Mouse (Mus musculus) A20 (cell line): ENCODE measurements around the gene Lyrm1.

Source experiments
- DNase-seq: peaks from one replicate; pipeline ENCODE4 v3.0.0-alpha.2; 2011; ENCODE audit warnings: low read depth, low spot score

The Lyrm1 gene

DNA sequence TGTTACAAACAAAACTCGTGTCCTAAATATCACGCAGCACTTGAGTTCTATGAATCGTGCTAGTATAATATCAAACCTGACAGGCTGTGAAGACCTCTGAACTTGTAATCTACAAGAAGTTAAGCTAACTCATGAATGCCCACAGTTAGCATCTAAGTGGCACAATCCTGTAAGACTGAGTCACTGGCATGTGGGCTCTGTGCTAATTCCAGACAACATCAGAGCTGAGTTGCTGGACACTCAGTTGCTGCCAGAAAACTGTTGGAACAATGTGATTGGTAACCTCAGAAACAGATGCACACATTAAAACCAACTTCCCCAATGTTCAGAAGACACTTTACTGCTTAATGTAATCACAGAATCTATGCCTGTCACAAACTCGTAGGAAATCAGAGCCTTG is 7.8 kb upstream of the Lyrm1 start:
- DNase-seq, result no peak

GRCm38 (mm10) chr7:119892198-119892597 is 3.5 kb upstream of the Lyrm1 start:
- DNase-seq, result no peak

DNA sequence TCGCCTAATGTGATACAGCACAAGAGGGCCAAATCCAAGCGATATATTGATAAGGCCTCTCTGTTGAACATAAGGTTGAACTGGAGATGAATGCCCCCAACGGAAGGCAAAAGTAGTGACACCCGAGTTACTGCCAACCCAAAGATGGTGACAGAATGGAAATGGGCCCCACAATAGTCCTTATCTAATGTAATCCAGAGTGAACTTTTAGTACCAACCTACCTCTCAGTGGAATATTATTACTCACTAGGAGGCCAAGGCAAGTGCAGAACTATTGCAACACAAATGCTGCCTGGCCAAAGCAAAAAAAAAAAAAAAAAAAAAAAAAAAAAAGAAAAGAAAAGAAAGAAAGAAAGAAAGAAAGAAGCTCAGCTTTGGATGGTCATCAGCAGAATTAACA is 2.9 kb upstream of the Lyrm1 start:
- DNase-seq, result no peak

GRCm38 (mm10) chr7:119894818-119895544 is 680 bp upstream of the Lyrm1 start:
- DNase-seq, result peak; percentile 13

DNA sequence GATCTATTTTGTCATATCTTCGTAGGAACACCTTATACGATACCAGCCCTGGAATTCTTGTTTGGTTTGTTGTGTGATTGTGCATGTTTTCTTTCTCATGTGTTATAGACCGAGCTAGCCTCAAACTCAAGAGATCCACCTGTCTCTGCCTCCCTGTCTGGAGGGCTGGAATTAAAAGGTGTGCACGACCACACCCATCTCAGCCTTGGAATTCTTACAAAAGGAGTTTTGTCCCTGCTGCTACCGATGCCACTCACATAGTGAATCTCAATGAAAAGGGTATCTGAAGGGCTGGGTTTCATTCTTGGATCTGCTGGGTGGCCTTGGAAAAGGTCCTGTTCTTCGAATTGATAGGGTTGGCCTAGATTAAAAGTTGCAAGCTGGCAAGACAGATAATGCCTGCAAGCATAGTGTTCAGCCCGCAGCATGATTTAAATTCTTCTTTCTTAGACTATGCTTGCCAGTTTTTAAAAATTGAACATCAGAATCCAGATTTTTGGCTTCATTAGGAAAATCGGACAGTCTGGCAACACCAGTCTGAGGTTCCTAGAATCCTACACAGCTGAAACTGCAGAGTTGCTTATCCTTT is 2.0 kb downstream of the Lyrm1 start:
- DNase-seq, result no peak

DNA sequence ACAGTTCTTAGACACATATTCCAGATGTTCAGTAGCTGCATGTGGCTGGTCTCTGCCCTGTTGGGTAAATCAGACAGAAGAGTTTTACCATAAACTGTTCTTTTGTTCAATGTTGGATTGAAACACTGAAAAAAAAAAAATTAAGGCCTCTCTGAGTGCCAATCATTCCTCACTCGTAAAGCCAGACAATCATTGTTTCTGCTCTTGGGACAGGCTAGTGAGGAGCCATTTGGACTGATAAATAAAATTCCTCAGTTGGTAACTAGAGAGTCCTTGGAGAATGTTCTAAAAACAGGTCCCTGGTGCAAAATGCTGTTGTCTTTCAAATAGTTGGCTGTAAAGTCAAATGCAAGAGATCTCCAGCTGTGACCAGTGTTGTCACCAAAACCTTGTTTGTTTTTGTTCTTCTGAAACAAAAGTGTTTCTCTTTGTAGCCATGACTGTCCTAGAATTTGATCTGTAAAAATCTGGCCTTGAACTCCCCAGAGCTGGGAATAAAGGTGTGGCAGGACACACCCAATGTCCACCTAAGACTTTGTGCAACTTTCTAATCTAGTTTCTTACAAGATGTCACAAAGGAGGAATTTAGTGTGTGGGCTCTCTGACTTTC is 2.7 kb downstream of the Lyrm1 start:
- no peak for DNase-seq

GRCm38 (mm10) chr7:119899386-119900057 is 3.9 kb downstream of the Lyrm1 start:
- DNase-seq, result peak; percentile 23

- DNase-seq, result no peak
These were observed 11.0 kb downstream of the Lyrm1 start for GRCm38 (mm10) chr7:119906523-119907215.

GRCm38 (mm10) chr7:119911727-119912126 is 16.1 kb downstream of the Lyrm1 start:
- no peak for DNase-seq

GRCm38 (mm10) chr7:119920457-119920856 is 24.8 kb downstream of the Lyrm1 start:
- no peak for DNase-seq

- DNase-seq, result no peak
These were observed 25.4 kb downstream of the Lyrm1 start for GRCm38 (mm10) chr7:119921054-119921453.

DNA sequence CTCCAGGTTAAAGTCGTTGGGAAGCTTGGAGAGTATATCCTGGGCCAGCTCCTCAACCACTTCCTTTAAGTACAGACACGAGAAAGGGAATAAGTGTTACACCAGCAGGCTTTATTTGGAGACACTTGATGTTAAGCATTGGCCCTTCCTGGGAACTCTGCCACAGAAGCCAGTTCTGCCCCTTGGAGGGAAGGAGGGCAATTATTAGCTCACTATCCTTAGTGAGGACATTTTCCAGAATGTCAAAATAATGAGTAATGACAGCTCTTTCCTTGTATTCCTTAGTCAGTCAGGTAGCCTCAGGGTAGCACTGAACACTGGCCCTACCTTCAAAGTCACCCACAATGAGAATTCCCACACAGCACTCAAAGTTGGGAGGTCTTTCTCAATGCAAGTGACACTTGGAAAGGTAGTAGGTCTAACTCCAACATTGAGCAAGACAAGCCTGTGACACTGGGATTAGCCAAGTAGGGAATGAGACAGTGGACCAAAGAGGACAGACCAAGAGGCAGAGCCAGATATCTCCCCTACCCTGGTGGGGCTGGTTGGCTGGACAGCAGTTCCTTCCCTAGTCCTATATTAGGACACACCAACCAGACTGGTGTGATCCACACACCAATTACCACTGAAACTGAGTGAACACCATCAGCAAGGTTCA is 33.3 kb downstream of the Lyrm1 start:
- no peak for DNase-seq

- DNase-seq, result no peak
These were observed 40.7 kb downstream of the Lyrm1 start for GRCm38 (mm10) chr7:119936321-119936720.

- no peak for DNase-seq
These were observed 41.4 kb downstream of the Lyrm1 start for GRCm38 (mm10) chr7:119937036-119937435.

DNA sequence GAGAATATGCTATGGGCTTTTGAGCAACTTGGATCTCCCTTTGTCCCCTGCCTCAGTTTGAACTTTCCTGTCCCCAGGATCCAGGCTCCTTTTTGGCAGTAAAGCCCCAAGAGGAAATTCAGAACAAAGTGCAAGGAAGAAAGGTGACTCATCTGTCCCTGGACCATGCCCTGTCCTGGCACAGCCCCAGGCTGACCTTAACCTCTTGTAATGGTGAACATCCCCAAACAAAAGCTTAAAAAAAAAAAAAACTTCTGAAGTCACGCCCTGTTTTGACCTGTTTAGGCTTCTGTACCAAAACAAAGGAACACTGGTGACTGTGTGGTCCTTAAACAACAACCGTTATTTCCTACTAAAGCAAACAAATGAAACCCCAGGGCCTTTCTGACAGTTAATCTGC is 45.9 kb downstream of the Lyrm1 start:
- no peak for DNase-seq

GRCm38 (mm10) chr7:119954047-119954446 is 58.4 kb downstream of the Lyrm1 start:
- DNase-seq, result no peak

DNA sequence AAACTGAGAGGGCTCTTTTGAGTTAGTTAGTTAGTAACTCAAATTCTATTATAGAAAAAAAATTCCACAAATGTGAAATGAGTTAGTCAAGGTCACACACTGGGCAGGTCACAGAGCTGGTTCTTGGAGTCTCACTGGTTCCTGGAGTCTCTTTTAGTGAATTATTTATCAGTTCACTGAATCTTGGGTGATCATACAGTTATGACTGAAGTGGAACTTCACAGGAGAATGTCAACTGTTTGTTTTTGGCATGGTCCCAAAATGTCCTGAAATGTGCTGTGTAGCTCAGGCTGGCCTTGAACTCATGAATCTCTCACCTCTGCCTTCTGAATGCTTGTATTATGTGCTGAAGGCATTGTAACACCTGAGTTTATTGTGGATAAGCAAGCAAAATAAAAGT is 61.8 kb downstream of the Lyrm1 start:
- DNase-seq, result no peak

DNA sequence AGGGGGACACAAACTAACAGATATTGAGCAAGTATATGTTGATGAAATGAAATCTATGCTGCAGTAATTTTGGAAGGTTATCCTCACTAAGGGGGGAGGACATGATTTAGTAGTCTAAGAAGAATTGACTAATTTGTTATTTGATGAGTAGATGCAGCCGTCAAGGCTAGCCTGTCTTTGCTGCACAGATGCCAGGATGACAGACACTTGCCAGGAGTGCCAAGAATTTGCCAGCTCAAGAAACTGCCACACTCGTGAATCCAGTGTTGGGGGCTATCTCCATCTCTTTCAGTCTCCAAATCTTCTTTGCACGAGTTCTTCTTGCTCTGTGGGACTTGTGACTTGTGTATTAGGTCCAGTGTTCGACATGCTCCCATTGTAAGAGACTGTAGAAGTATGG is 63.4 kb downstream of the Lyrm1 start:
- no peak for DNase-seq

- no peak for DNase-seq
These were observed 63.8 kb downstream of the Lyrm1 start for GRCm38 (mm10) chr7:119959491-119959890.

DNA sequence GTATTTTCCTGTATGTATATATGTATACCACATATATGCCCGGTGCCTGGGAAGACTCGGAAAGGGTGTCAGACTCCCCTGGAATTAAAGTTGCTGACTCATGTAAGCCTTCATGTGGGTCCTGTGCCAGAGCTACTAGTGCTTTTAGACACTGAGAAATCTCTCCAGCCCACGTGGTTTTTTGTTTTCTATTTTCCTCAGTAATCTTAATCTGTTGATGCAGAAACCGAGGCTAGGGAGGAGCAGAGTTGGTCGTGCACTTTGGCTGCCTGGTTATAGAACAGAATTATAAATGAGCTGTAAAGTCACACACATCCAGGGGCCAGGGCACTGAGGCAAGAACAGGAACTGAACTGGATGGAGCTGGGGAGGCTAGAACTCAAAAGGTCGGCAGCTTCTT is 64.3 kb downstream of the Lyrm1 start:
- DNase-seq, result no peak

- no peak for DNase-seq
These were observed 64.9 kb downstream of the Lyrm1 start for GRCm38 (mm10) chr7:119960546-119960945.
